Mouse (Mus musculus): ENCODE measurements around the gene Slc25a30.

- TF ChIP-seq MAFK (IDR thresholded peaks at IDR 0.05; ENCODE audit: insufficient read depth, low read depth, low read length) (no peak), CHD2 (IDR thresholded peaks at IDR 0.05; ENCODE audit: low read depth, low read length) (no peak), ZC3H11A (IDR thresholded peaks at IDR 0.05; ENCODE audit: borderline replicate concordance, low read depth, low read length) (no peak), HCFC1 (IDR thresholded peaks at IDR 0.05; ENCODE audit: borderline replicate concordance, insufficient read depth, low read length) (no peak)
Measured at GRCm38 (mm10) chr14:75773431-75773830, 13.4 kb downstream of the Slc25a30 start.
